Mouse (Mus musculus) G1E (cell line): Measurements from ENCODE around the gene Invs.

ENCODE experiments used
- CTCF ChIP-seq: IDR thresholded peaks from 2 replicates; pipeline ENCODE4 v1.5.1; 2012; ENCODE audit warnings: low read depth, low read length, inconsistent platforms, mixed read lengths
- GATA1 ChIP-seq: IDR thresholded peaks from 2 replicates; pipeline ENCODE4 v1.6.1; 2012; ENCODE audit warnings: borderline replicate concordance, low read length, inconsistent platforms, mixed read lengths
- GATA2 ChIP-seq: IDR thresholded peaks from 2 replicates; pipeline ENCODE4 v1.6.1; 2012; ENCODE audit warnings: low read depth, low read length, inconsistent platforms, borderline replicate concordance
- POLR2AphosphoS5 ChIP-seq: IDR thresholded peaks from 2 replicates; pipeline ENCODE4 v1.6.1; 2012; ENCODE audit warnings: low read depth, low read length, inconsistent platforms; ENCODE audit not compliant: insufficient replicate concordance
- TAL1 ChIP-seq: conservative IDR thresholded peaks from 2 replicates; pipeline ENCODE4 v1.6.1; 2012; ENCODE audit warnings: low read depth, low read length, inconsistent platforms, mixed read lengths

- TF ChIP-seq CTCF: peak; percentile 94
- TF ChIP-seq TAL1: no peak
- no peak for TF ChIP-seq GATA1
- no peak for TF ChIP-seq POLR2AphosphoS5
- TF ChIP-seq GATA2: no peak
Observed at GRCm38 (mm10) chr4:48407350-48408039, 127.9 kb downstream of the Invs start.
